Comparison of ENCODE assay signal across 8 mouse cellular contexts in the genomic region with DNA sequence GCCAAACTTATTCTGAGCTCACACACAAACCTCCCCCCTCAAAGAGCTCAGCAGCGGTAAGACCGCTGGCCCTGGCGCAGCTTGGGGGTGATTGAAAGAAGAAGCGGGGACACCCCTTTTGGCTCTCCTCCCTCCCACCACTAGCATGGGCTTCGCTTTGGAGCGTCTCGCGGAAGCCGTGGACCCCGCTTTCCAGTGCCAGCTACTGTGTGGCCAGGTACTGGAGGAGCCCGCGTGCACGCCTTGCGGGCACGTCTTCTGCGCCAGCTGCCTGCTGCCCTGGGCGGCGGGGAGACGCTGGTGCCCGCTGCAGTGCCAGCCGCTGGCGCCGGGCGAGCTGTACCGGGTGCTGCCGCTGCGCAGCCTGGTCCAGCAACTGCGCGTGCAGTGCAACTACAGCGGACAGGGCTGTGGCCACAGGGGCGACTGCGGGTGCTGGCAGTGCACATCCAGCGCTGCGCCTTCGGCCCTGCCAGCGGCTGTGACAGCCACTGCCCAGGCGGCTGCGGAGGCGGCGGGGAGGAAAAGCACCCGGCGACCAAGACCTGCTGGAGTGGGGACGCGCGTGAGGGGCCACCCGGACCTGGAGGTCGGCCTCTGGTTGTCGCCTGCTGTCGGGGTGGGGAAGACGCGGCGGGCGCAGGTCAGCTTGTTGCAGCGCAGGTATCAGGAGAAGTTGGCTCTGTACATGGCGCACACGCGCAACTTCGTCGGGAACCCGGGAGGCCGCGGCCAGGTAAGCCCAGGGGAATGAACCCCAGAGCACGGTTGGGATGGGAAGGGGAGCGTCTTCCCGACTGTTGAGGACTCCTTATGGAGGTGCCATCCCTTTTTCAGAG. TPM values are rescaled to one million over a fixed set of nuclear protein-coding genes. Genes with fewer than 3 reads are reported as not detected.
DNase-seq lines count a peak whose midpoint lies in the region; ATAC-seq and TF ChIP-seq lines count a peak whose summit lies in the region.

A gene (plus strand): TSS at position 112 of the 839 bp plus-strand sequence.

- H3K4me1 ChIP-seq in cerebellum, adult 2 months (ENCODE audit: control insufficient read depth, insufficient read depth, low read length): no peaks in the 10 kb centered on the region
- H3K4me1 ChIP-seq in hindbrain, embryonic 13.5 days (replicated peaks): peaks cover 23% of the 10 kb centered on the region
- peaks cover 28% of the 10 kb centered on the region; the same call in 1 of the 2 replicates for H3K4me1 ChIP-seq in limb, embryonic 13.5 days

- no peak within 1 kb of the TSS for H3K4me3 ChIP-seq in cerebellum, adult 2 months (replicated peaks; ENCODE audit: insufficient read depth, low read depth, low read length)
- peak within 1 kb of the TSS; percentile 55 for H3K4me3 ChIP-seq in hindbrain, embryonic 13.5 days
- H3K4me3 ChIP-seq in limb, embryonic 13.5 days: peak within 1 kb of the TSS; percentile 62

- ATAC-seq in hindbrain, embryonic 13.5 days (ENCODE audit: low FRiP score): peak; percentile 88
- peak; percentile 59; the same call in 1 of the 2 replicates for ATAC-seq in limb, embryonic 13.5 days (ENCODE audit: low FRiP score, low read depth)
- ATAC-seq in megakaryocyte-erythroid progenitor cell, adult 5-6 weeks (replicated peaks; ENCODE audit: low FRiP score, low TSS enrichment, poor library complexity, severe bottlenecking): no peak

- no peaks in the 10 kb centered on the region for H3K9me3 ChIP-seq in hindbrain, embryonic 13.5 days
- no peaks in the 10 kb centered on the region for H3K9me3 ChIP-seq in limb, embryonic 13.5 days

- peak within 1 kb of the TSS; percentile 94 for H3K4me2 ChIP-seq in hindbrain, embryonic 13.5 days
- peak within 1 kb of the TSS; percentile 98 for H3K4me2 ChIP-seq in limb, embryonic 13.5 days (replicated peaks)

- peak within 1 kb of the TSS; percentile 72 for H3K9ac ChIP-seq in hindbrain, embryonic 13.5 days
- peak within 1 kb of the TSS; percentile 66 for H3K9ac ChIP-seq in limb, embryonic 13.5 days

- TF ChIP-seq POLR2A in cerebellum, adult 2 months (IDR thresholded peaks at IDR 0.05; ENCODE audit: borderline replicate concordance, insufficient read depth, low read length): no peak

- H3K27me3 ChIP-seq in cerebellum, adult 2 months (ENCODE audit: control insufficient read depth, insufficient read depth, low read length): peaks cover 4% of the 10 kb centered on the region; the same call in 1 of the 2 replicates
- H3K27me3 ChIP-seq in hindbrain, embryonic 13.5 days: peaks cover 46% of the 10 kb centered on the region
- H3K27me3 ChIP-seq in limb, embryonic 13.5 days: peaks cover 40% of the 10 kb centered on the region

- no peak for TF ChIP-seq CTCF in cerebellum, adult 2 months (IDR thresholded peaks at IDR 0.05; ENCODE audit: borderline replicate concordance, insufficient read depth, low read depth, low read length)

- WGBS in cerebellum, adult 2 months: 1% methylated on average over 65 of the region's 65 CpGs
- WGBS in hindbrain, embryonic 13.5 days: under 1% methylated on average over 65 of the region's 65 CpGs
- WGBS in limb, embryonic 13.5 days: under 1% methylated on average over 65 of the region's 65 CpGs

- H3K36me3 ChIP-seq in hindbrain, embryonic 13.5 days: no peaks in the 10 kb centered on the region
- no peaks in the 10 kb centered on the region for H3K36me3 ChIP-seq in limb, embryonic 13.5 days

- no peak within 1 kb of the TSS for H3K27ac ChIP-seq in cerebellum, adult 2 months (ENCODE audit: insufficient read depth, low read length)
- H3K27ac ChIP-seq in hindbrain, embryonic 13.5 days: no peak within 1 kb of the TSS
- no peak within 1 kb of the TSS for H3K27ac ChIP-seq in limb, embryonic 13.5 days

- peak; percentile 8 to 9 for DNase-seq in cerebellum, adult 2 months
- DNase-seq in cerebellum, adult 9-10 months: no peak
- peak; percentile 1 to 13 for DNase-seq in adrenal gland, postnatal 36 days
- DNase-seq in frontal cortex, postnatal 25 days (ENCODE audit: low spot score in 2 of 2): peak; percentile 23 to 28
- DNase-seq in ovary, postnatal 14 days (ENCODE audit: low spot score): peak; percentile 2

RNA-seq across cellular contexts. Expression of the gene that starts here (rescaled TPM):
- polyA plus RNA-seq in cerebellum, adult 2 months (2012; rRNA removed): 1.9 and 2.1 TPM in 2 replicates
- not detected for total RNA-seq in adrenal gland, postnatal 36 days (2021)
- 42.7 and 45.3 TPM in 2 replicates for polyA plus RNA-seq in hindbrain, embryonic 13.5 days (2015; fragmentation: Nextera tagmentation; extraction: Ambion mirVana)
- polyA plus RNA-seq in limb, embryonic 13.5 days (2015; fragmentation: Nextera tagmentation; extraction: Ambion mirVana): 3.0 and 3.7 TPM in 2 replicates
- total RNA-seq in megakaryocyte-erythroid progenitor cell, adult 5-6 weeks (2014; fragmentation: Nextera tagmentation): not detected in 2 replicates
- not detected in 2 replicates for total RNA-seq in megakaryocyte-erythroid progenitor cell, adult 5-6 weeks (2017)

Comparison
In these comparisons a context has a peak if more than half of its experiments do, and no peak if none do; other contexts are left out.
1. Peak in DNase-seq in adrenal gland, postnatal 36 days; RNA of the gene not detected or under 1 TPM.